Mouse (Mus musculus) forebrain, postnatal 0 days (tissue): ENCODE results near the gene Spatc1l. TPM values are rescaled to one million over a fixed set of nuclear protein-coding genes. Genes with fewer than 3 reads are reported as not detected.

Experiments
- ATAC-seq: fragments of 200-750 bp; cut with Nextera tagmentation; 2 replicates; pipeline ENCODE4 v1.8.0; 2017; ENCODE audit warnings: mild to moderate bottlenecking, moderate library complexity
- DNase-seq: peaks from one replicate; pipeline ENCODE4 v3.0.0-alpha.2; 2015
- H3K27ac ChIP-seq: fragments of 300-500 bp; sonication (generic); 2 replicates; pipeline ENCODE4 v1.5.1; 2014; ENCODE audit warnings: low read depth, mild to moderate bottlenecking, antibody characterized with exemption, low read length, moderate library complexity, mixed read lengths
- H3K27me3 ChIP-seq: fragments of 300-500 bp; sonication (generic); 2 replicates; pipeline ENCODE4 v1.6.1; 2014; ENCODE audit warnings: mild to moderate bottlenecking, low read length, mixed read lengths; ENCODE audit not compliant: insufficient read depth
- H3K36me3 ChIP-seq: fragments of 300-500 bp; sonication (generic); 2 replicates; pipeline ENCODE4 v1.6.1; 2014; ENCODE audit warnings: mild to moderate bottlenecking, moderate library complexity; ENCODE audit not compliant: insufficient read depth
- H3K4me1 ChIP-seq: fragments of 300-500 bp; sonication (generic); 2 replicates; pipeline ENCODE4 v1.6.1; 2014; ENCODE audit warnings: antibody characterized with exemption; ENCODE audit not compliant: insufficient read depth
- H3K4me2 ChIP-seq: fragments of 300-500 bp; sonication (generic); 2 replicates; pipeline ENCODE4 v1.6.1; 2014; ENCODE audit warnings: low read depth, mild to moderate bottlenecking, moderate library complexity
- H3K4me3 ChIP-seq: fragments of 300-500 bp; sonication (generic); 2 replicates; pipeline ENCODE4 v1.5.1; 2014; ENCODE audit warnings: low read depth, low read length, mixed read lengths
- H3K9ac ChIP-seq: fragments of 300-500 bp; sonication (generic); 2 replicates; pipeline ENCODE4 v1.6.1; 2014; ENCODE audit warnings: mild to moderate bottlenecking
- H3K9me3 ChIP-seq: fragments of 300-500 bp; sonication (generic); 2 replicates; pipeline ENCODE4 v1.6.1; 2016; ENCODE audit warnings: low read length
- CTCF ChIP-seq: sonication (generic); IDR thresholded peaks from 2 replicates; pipeline ENCODE4 v1.5.1; 2016; ENCODE audit warnings: antibody characterized with exemption, control low read depth, low read depth
- WGBS: fragments of 180-500 bp; shearing (Covaris S2); extraction: QIAGEN DNeasy Blood & Tissue Kit; methylation state at CpG from one replicate; pipeline ENCODE4 v1.1.7; 2014; 5-methylcytosine and 5-hydroxymethylcytosine counted together
- polyA plus RNA-seq: library from polyadenylated mRNA; unstranded; fragments of >200 nt; fragmentation: Nextera tagmentation; extraction: Ambion mirVana; gene quantifications from 2 replicates; pipeline ENCODE4 v1.2.1, GENCODE M21; 2015
- total RNA-seq: library from RNA; depleted of rRNA; stranded (reverse); fragments of >200 nt; gene quantifications from 2 replicates; pipeline ENCODE4 v1.2.3, GENCODE M21; 2014

The Spatc1l gene
- total and polyA plus RNA-seq, 2 experiments from 2014 or later: not detected

GRCm38 (mm10) chr10:76541336-76542085, 20.6 kb upstream of the Spatc1l start:
- WGBS: 96% methylated on average over 11 of the region's 11 CpGs
- no peak for DNase-seq
- Histone ChIP-seq H3K4me3 (no peak overlapping the region), H3K27me3 (no peaks in the 10 kb centered on the region), H3K4me1 (no peaks in the 10 kb centered on the region), H3K9me3 (no peaks in the 10 kb centered on the region), H3K27ac (no peak overlapping the region), H3K36me3 (peaks cover 92% of the 10 kb centered on the region), H3K9ac (no peak overlapping the region), H3K4me2 (no peak overlapping the region)
- TF ChIP-seq CTCF: no peak
- ATAC-seq: no peak

DNA sequence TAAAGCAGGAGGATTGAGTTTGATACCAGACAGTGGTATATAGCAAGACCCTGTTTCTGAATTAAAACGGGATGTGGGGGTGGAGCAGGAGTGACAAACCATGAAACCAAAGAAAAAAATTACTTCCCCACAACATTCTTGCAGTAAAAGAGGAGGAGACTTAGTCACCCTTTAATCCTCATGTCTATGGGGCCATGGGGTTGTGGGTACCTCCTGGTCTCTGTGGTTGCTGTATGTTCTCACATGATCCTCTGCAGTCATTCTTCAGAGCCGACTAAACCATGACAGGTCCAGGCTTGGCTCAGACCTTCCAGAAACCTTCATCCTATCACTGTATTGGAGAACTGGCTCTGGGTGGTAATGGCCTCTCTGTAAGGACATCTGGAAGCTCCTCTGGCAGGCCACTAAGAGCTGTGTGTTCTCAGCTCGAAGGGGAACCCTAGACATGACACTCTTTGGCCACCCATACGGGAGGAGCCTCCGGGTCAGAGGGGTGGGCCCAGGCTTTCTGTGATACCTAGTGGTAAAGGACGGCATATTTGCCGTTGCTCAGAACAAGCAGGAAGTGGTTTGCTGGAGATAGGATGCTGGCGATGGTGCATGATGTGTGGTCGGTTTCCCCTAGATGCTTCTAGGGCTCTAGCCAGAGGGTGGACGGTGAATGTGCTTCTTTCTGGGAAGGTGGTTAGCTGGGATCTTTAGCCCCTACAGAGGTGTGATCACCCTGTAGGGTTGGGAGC, 19.3 kb upstream of the Spatc1l start:
- Histone ChIP-seq H3K9ac (no peak overlapping the region), H3K4me2 (no peak overlapping the region), H3K4me3 (no peak overlapping the region), H3K4me1 (no peaks in the 10 kb centered on the region), H3K27ac (no peak overlapping the region), H3K9me3 (no peaks in the 10 kb centered on the region), H3K27me3 (no peaks in the 10 kb centered on the region), H3K36me3 (peaks cover 95% of the 10 kb centered on the region)
- TF ChIP-seq CTCF: no peak
- WGBS: 94% methylated on average over 10 of the region's 10 CpGs
- DNase-seq (no peak), ATAC-seq (no peak)

GRCm38 (mm10) chr10:76546566-76546965, 15.5 kb upstream of the Spatc1l start:
- Histone ChIP-seq H3K4me1 (no peaks in the 10 kb centered on the region), H3K36me3 (peaks cover 98% of the 10 kb centered on the region), H3K4me3 (no peak overlapping the region), H3K27ac (no peak overlapping the region), H3K9ac (no peak overlapping the region), H3K27me3 (no peaks in the 10 kb centered on the region), H3K4me2 (no peak overlapping the region), H3K9me3 (no peaks in the 10 kb centered on the region)
- 93% methylated on average over 8 of the region's 8 CpGs for WGBS
- DNase-seq (no peak), ATAC-seq (no peak)
- no peak for TF ChIP-seq CTCF

DNA sequence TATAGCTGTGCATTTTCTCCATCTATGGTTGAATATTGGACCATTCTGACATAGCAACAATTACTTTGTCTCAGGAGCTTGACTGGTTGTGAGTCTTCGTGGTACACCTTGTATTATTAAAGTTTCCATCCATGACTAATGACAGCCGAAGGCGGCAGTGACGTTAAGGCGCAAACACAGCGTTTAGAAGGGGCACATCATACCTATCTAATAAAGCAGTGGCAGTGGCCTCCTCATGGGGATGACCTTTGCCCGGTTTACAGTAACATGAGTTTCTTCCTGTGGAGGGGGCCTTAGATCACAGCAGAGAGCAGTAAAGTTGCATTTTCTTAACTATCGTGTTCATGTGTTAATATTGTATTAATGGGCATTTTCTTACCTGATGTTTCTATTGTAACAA, 13.9 kb upstream of the Spatc1l start:
- 92% methylated on average over 8 of the region's 8 CpGs for WGBS
- H3K9ac ChIP-seq: no peak overlapping the region
- ATAC-seq: no peak
- no peak overlapping the region for H3K4me3 ChIP-seq
- H3K4me1 ChIP-seq: no peaks in the 10 kb centered on the region
- DNase-seq: no peak
- no peak overlapping the region for H3K27ac ChIP-seq
- peaks cover 99% of the 10 kb centered on the region for H3K36me3 ChIP-seq
- TF ChIP-seq CTCF: no peak
- no peaks in the 10 kb centered on the region for H3K27me3 ChIP-seq
- no peaks in the 10 kb centered on the region for H3K9me3 ChIP-seq
- no peak overlapping the region for H3K4me2 ChIP-seq

- Histone ChIP-seq H3K9ac (no peak overlapping the region), H3K9me3 (no peaks in the 10 kb centered on the region), H3K4me2 (no peak overlapping the region), H3K27ac (no peak overlapping the region), H3K27me3 (no peaks in the 10 kb centered on the region), H3K4me3 (no peak overlapping the region), H3K4me1 (no peaks in the 10 kb centered on the region), H3K36me3 (peaks cover 95% of the 10 kb centered on the region)
- WGBS: 87% methylated on average over 5 of the region's 5 CpGs
- TF ChIP-seq CTCF: peak; percentile 66
- DNase-seq: no peak
- ATAC-seq: peak; percentile 43; the same call in 1 of the 2 replicates
Observed at GRCm38 (mm10) chr10:76550458-76550857, 11.6 kb upstream of the Spatc1l start.

DNA sequence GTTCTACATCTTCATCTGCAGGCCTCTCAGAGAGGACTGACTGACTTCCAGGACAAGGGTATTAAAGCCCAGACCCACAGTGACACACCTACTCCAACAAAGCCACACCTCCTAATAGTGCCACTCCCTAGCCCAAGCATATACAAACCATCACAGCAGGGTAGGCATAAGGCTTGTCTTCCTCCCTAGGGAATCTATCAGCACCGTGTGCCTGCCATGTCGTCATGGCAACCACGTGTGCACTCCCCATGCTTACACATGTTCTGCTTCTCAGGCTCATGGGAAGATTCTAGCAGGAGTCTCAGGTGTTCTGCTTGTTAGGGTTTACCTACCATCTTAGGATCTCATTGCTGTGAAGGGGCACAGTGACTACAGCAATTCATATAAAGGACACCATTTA, 10.5 kb upstream of the Spatc1l start:
- Histone ChIP-seq H3K9me3 (no peaks in the 10 kb centered on the region), H3K9ac (no peak overlapping the region), H3K27me3 (no peaks in the 10 kb centered on the region), H3K4me3 (no peak overlapping the region), H3K4me2 (no peak overlapping the region), H3K27ac (no peak overlapping the region), H3K4me1 (no peaks in the 10 kb centered on the region), H3K36me3 (peaks cover 88% of the 10 kb centered on the region)
- DNase-seq (peak; percentile 13), ATAC-seq (no peak)
- no peak for TF ChIP-seq CTCF
- WGBS: 66% methylated on average over 3 of the region's 3 CpGs

DNA sequence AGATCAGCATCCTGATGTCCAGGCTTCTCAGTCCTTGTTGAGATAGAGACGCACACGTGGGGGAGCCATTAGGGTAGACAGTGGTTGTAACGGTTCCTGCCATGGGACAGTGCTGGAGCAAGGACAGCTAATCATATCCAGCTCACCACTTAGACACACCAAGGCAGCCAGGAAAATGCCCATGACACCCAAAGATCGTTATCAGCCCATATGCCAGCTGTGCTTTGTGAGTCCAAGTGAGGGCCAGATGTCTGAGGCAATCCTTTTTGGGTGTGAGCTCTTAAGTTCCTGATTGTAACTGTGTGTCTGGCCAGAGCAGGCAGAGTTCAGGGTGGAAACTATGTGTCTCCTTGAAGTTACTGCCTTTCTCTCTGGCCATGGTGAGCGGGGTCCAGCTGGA, 8.0 kb upstream of the Spatc1l start:
- DNase-seq (no peak), ATAC-seq (no peak)
- H3K9me3 ChIP-seq: no peaks in the 10 kb centered on the region
- H3K36me3 ChIP-seq: peaks cover 64% of the 10 kb centered on the region
- H3K9ac ChIP-seq: no peak overlapping the region
- no peak overlapping the region for H3K4me2 ChIP-seq
- H3K27ac ChIP-seq: no peak overlapping the region
- H3K27me3 ChIP-seq: no peaks in the 10 kb centered on the region
- no peak overlapping the region for H3K4me3 ChIP-seq
- TF ChIP-seq CTCF: no peak
- no peaks in the 10 kb centered on the region for H3K4me1 ChIP-seq
- 95% methylated on average over 5 of the region's 5 CpGs for WGBS
